Mouse (Mus musculus) liver, embryonic 14.5 days (tissue): Measurements from ENCODE around the gene Igf1r.

ENCODE experiments used
- CTCF ChIP-seq: IDR thresholded peaks from 2 replicates; pipeline ENCODE4 v1.5.1; 2016; ENCODE audit warnings: antibody characterized with exemption, low read depth, control low read depth
- EP300 ChIP-seq: IDR thresholded peaks from 2 replicates; pipeline ENCODE4 v1.6.1; 2016; ENCODE audit warnings: antibody characterized with exemption, low read depth

DNA sequence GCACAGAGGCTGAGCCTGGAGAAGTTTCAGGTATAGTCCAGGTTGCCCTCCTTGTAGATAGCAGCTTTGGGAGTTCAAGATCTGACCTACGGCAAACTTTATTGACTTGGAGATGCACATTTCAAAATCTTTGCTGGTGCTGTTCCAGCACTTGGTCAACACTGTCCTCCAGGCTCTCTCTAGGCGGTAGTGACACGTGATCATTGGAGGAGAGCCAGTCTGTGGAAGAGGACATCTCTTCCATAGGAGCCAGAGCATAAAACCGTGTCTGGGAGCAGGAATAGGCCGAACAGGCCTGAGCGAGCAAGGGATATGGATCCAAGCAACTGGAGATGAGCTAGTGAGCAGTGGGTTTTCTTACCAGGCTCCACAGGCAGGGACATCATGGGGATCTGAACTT is 113.3 kb downstream of the Igf1r start:
- TF ChIP-seq EP300 (no peak), CTCF (no peak)
